Mouse (Mus musculus): ENCODE measurements around the gene Dcp1b. TPM values are rescaled to one million over a fixed set of nuclear protein-coding genes. Genes with fewer than 3 reads are reported as not detected.
A peak's percentile ranks its signal among the peaks of the same experiment; 100 is the strongest.

The Dcp1b gene
- polyA plus RNA-seq, 2 experiments: 2.9 to 5.3 TPM

DNA sequence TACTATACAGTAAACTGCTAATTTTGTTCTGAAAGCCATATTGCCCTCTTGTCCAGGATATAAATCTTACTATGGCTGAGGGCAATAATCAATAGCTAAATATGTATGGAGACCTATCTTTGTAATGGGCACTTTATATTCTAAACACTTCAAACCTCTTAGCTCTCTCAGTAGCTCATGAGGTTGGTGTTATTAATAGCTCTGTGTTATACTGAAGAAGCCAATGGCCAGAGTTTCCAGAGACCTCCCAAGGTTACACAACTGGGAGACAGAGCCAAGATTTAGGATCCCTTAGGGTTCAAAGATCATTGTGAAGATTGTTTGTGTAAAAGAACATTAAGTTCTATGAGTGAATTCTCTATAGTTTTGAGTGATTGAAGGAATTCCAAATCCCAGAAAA is 9.4 kb upstream of the Dcp1b start:
- DNase-seq (ENCODE audit: low read depth in 3 of 3, low spot score in 3 of 3): no peak
- no peak for ATAC-seq (ENCODE audit: insufficient read depth)
- Histone ChIP-seq H3K36me3 (replicated peaks; ENCODE audit: control insufficient read depth, insufficient read depth, low read depth) (no peaks in the 10 kb centered on the region), H3K9me3 (ENCODE audit: control insufficient read depth, low read length) (no peaks in the 10 kb centered on the region), H3K27me3 (ENCODE audit: control insufficient read depth, insufficient read depth, low read length) (no peaks in the 10 kb centered on the region), H3K27ac (no peak overlapping the region), H3K4me1 (replicated peaks; ENCODE audit: control insufficient read depth in 2 of 2, insufficient read depth in 2 of 2, low read length in 1 of 2) (no peaks in the 10 kb centered on the region), H3K4me2 (ENCODE audit: low read depth) (no peak overlapping the region), H3K9ac (replicated peaks) (no peak overlapping the region), H3K4me3 (ENCODE audit: insufficient read depth in 1 of 2, low read depth in 2 of 2, low read length in 2 of 2) (no peak overlapping the region)
- TF ChIP-seq CTCF (IDR thresholded peaks at IDR 0.05; ENCODE audit: low read depth) (no peak), EP300 (IDR thresholded peaks at IDR 0.05; ENCODE audit: low read depth) (no peak)

DNA sequence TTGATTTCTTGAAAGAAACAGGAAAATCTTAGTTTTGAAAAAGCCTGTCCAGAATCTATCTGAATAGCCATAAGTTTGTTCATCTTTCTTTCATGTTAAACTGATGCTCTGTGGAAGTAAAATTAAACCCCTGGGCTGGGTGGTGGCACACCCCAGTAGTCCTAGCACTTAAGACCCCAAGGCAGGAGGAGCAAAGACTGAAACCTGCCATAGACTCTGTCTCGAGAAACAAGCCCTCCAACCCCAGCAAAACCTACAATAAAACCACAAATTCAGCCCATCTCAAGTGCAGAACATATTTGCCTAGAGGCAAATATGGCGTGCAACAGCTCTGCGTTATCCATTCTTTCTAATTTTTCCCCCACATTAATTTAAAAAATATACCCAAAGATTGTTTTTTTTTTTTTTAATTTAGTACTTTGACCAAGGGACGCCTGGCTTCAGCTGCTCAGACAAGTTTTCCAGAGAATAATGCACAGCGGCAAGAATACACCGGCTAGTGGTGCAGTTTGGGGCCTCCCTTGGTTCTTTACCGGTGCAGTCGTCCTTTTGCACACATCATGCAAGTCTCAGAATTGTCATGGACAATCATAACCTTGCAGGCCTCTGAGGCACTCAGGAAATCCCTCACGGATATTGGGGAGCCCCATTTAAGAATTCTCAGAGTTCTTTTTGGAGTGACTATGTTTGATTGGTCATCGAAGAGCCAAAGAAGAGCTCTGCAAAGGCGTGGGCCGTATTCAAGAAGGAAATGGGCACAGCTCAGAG is 562 bp upstream of the Dcp1b start:
- no peak for DNase-seq (ENCODE audit: low read depth in 3 of 3, low spot score in 3 of 3)
- Histone ChIP-seq H3K4me1 (replicated peaks; ENCODE audit: control insufficient read depth in 2 of 2, insufficient read depth in 2 of 2, low read length in 1 of 2) (peaks cover 4 to 8% of the 10 kb centered on the region in 2 experiments), H3K36me3 (replicated peaks; ENCODE audit: control insufficient read depth, insufficient read depth, low read depth) (no peaks in the 10 kb centered on the region), H3K27me3 (ENCODE audit: control insufficient read depth, insufficient read depth, low read length) (no peaks in the 10 kb centered on the region), H3K4me3 (ENCODE audit: insufficient read depth in 1 of 2, low read depth in 2 of 2, low read length in 2 of 2) (peak overlapping the region; percentile 78 to 89; a peak in 3 of 4 replicates), H3K27ac (no peak overlapping the region), H3K9ac (replicated peaks) (no peak overlapping the region), H3K9me3 (ENCODE audit: control insufficient read depth, low read length) (no peaks in the 10 kb centered on the region), H3K4me2 (ENCODE audit: low read depth) (peak overlapping the region; percentile 62)
- TF ChIP-seq CTCF (IDR thresholded peaks at IDR 0.05; ENCODE audit: low read depth) (no peak), EP300 (IDR thresholded peaks at IDR 0.05; ENCODE audit: low read depth) (no peak)
- ATAC-seq (ENCODE audit: insufficient read depth): no peak
- WGBS (ENCODE audit: insufficient replicate concordance): 47% methylated on average over 12 of the region's 12 CpGs

DNA sequence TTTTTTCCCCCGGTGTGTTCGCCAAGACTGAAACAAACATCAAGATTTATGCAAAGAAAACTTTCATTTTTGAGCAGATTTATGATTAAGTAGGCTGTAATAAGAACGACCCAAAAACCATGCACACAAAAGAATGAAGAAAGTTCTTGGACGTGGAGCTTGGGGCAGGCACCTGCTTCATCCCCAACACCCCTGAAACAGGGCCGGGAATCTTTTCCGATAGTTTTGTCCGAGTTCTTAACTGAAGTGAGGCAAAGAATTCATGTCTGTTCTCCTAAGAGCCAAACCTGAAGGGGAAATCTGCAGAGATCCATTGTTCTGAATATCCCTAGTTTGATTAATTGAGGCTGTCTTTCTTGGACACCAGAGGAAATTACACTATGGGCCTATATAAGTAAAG is 1.1 kb downstream of the Dcp1b start:
- H3K27ac ChIP-seq: no peak overlapping the region
- peaks cover 4 to 8% of the 10 kb centered on the region in 2 experiments for H3K4me1 ChIP-seq (replicated peaks; ENCODE audit: control insufficient read depth in 2 of 2, insufficient read depth in 2 of 2, low read length in 1 of 2)
- DNase-seq (ENCODE audit: low read depth in 3 of 3, low spot score in 3 of 3): no peak
- TF ChIP-seq EP300 (IDR thresholded peaks at IDR 0.05; ENCODE audit: low read depth): no peak
- TF ChIP-seq CTCF (IDR thresholded peaks at IDR 0.05; ENCODE audit: low read depth): no peak
- WGBS (ENCODE audit: insufficient replicate concordance): 68% methylated on average over 7 of the region's 7 CpGs
- peak overlapping the region; percentile 62 for H3K4me2 ChIP-seq (ENCODE audit: low read depth)
- H3K4me3 ChIP-seq (ENCODE audit: insufficient read depth in 1 of 2, low read depth in 2 of 2, low read length in 2 of 2): peak overlapping the region; percentile 10 to 78; a peak in 2 of 4 replicates
- no peaks in the 10 kb centered on the region for H3K27me3 ChIP-seq (ENCODE audit: control insufficient read depth, insufficient read depth, low read length)
- H3K9ac ChIP-seq (replicated peaks): peak overlapping the region; percentile 79
- H3K36me3 ChIP-seq (replicated peaks; ENCODE audit: control insufficient read depth, insufficient read depth, low read depth): no peaks in the 10 kb centered on the region
- no peaks in the 10 kb centered on the region for H3K9me3 ChIP-seq (ENCODE audit: control insufficient read depth, low read length)
- no peak for ATAC-seq (ENCODE audit: insufficient read depth)

DNA sequence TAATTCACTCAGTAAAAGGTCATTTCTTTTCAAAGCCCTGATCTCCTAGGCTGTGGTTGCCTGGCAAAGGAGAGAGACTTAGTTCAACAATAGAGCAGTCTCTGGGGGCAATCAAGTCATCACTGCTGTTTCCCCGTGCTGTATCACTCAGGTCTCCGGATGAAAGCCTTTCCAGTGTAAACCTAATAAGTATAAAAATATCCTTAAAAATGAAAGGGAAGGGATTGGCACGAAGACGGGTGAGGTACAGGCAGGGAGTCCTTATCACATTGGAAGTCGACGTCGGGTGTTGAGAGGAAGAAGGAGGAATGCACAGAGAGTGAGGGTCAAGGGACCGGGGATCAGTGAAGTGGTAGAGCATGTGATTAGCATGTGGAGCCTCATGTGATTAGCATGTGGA is 2.0 kb downstream of the Dcp1b start:
- H3K4me2 ChIP-seq (ENCODE audit: low read depth): no peak overlapping the region
- H3K9ac ChIP-seq (replicated peaks): no peak overlapping the region
- no peak overlapping the region for H3K4me3 ChIP-seq (ENCODE audit: insufficient read depth in 1 of 2, low read depth in 2 of 2, low read length in 2 of 2)
- no peaks in the 10 kb centered on the region for H3K27me3 ChIP-seq (ENCODE audit: control insufficient read depth, insufficient read depth, low read length)
- H3K4me1 ChIP-seq (replicated peaks; ENCODE audit: control insufficient read depth in 2 of 2, insufficient read depth in 2 of 2, low read length in 1 of 2): peaks cover 4 to 8% of the 10 kb centered on the region in 2 experiments
- no peak for ATAC-seq (ENCODE audit: insufficient read depth)
- no peaks in the 10 kb centered on the region for H3K36me3 ChIP-seq (replicated peaks; ENCODE audit: control insufficient read depth, insufficient read depth, low read depth)
- WGBS (ENCODE audit: insufficient replicate concordance): 52% methylated on average over 8 of the region's 8 CpGs
- DNase-seq (ENCODE audit: low read depth in 3 of 3, low spot score in 3 of 3): no peak
- H3K9me3 ChIP-seq (ENCODE audit: control insufficient read depth, low read length): no peaks in the 10 kb centered on the region
- no peak for TF ChIP-seq CTCF (IDR thresholded peaks at IDR 0.05; ENCODE audit: low read depth)
- TF ChIP-seq EP300 (IDR thresholded peaks at IDR 0.05; ENCODE audit: low read depth): no peak
- H3K27ac ChIP-seq: no peak overlapping the region

DNA sequence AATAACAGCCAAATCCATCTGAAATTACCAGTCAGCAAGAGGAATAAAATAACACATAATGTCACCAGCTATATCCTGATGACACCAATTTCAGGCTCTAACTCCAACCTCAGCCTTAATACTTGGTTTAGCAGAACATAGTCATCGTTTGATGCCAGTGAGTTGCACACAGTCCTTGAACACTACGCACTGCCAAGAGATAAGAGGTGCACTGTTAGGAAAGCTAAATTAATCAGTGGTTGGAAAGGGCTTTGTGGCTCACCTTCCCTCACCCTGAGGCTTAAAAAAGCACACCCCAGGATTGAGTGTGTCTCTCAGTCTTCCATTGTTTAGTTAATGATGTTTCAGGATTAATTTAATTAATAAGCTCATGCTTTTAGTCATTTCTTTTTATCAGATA is 5.1 kb downstream of the Dcp1b start:
- Histone ChIP-seq H3K36me3 (replicated peaks; ENCODE audit: control insufficient read depth, insufficient read depth, low read depth) (no peaks in the 10 kb centered on the region), H3K9ac (replicated peaks) (no peak overlapping the region), H3K4me1 (replicated peaks; ENCODE audit: control insufficient read depth in 2 of 2, insufficient read depth in 2 of 2, low read length in 1 of 2) (peaks cover 4 to 6% of the 10 kb centered on the region in 2 experiments; a peak in 3 of 4 replicates), H3K27ac (no peak overlapping the region), H3K27me3 (ENCODE audit: control insufficient read depth, insufficient read depth, low read length) (no peaks in the 10 kb centered on the region), H3K4me3 (ENCODE audit: insufficient read depth in 1 of 2, low read depth in 2 of 2, low read length in 2 of 2) (no peak overlapping the region), H3K4me2 (ENCODE audit: low read depth) (no peak overlapping the region), H3K9me3 (ENCODE audit: control insufficient read depth, low read length) (no peaks in the 10 kb centered on the region)
- no peak for TF ChIP-seq EP300 (IDR thresholded peaks at IDR 0.05; ENCODE audit: low read depth)
- TF ChIP-seq CTCF (IDR thresholded peaks at IDR 0.05; ENCODE audit: low read depth): no peak
- 48% methylated on average over 2 of the region's 2 CpGs for WGBS (ENCODE audit: insufficient replicate concordance)
- ATAC-seq (ENCODE audit: insufficient read depth): no peak
- DNase-seq (ENCODE audit: low read depth in 3 of 3, low spot score in 3 of 3): no peak
